Mouse (Mus musculus): ENCODE data around the gene Timm8b.

DNA sequence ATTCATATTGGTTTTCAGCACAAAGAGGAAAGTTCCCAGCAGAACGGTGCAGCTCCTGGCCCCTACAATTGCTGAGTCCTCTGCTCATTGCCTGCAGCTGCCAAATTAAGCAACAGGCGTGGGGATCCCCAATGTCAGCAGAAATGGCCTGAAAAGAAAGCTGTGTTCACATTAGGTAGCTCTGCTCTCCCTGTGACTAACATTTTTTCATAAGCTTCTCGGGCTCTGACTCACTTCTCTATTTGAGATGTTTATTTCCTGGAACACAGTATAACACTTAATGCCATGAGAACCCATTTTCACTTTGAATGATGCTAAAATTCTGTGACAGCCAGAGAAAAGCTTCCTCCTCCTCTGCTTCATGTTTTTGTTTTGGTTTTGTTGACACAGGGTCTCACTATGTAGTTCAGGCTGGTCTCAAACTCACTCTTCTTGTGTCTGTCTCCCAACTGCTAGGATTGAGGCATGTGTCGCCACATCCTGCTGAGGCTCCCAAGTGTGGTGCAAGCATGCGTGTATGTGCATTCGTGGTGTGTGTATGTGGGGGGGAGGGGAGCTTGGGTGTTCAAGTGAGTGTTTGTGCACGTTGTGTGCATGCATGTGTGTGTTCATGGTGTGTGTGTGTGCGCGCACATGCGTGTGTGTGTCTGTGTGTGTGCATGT, 12.7 kb upstream of the Timm8b start:
- no peak for TF ChIP-seq EP300 (IDR thresholded peaks at IDR 0.05; ENCODE audit: low read depth)
- TF ChIP-seq CTCF (IDR thresholded peaks at IDR 0.05; ENCODE audit: low read depth): no peak
